Mouse (Mus musculus): ENCODE measurements around the gene Mtmr14. TPM values are rescaled to one million over a fixed set of nuclear protein-coding genes. Genes with fewer than 3 reads are reported as not detected.

Gene Mtmr14
- total RNA-seq, 4 experiments from 2014 or later, result 19.6 to 24.8 (median 23.1) TPM

GRCm38 (mm10) chr6:113281676-113282075, 44.0 kb downstream of the Mtmr14 start:
- no peak for DNase-seq

DNA sequence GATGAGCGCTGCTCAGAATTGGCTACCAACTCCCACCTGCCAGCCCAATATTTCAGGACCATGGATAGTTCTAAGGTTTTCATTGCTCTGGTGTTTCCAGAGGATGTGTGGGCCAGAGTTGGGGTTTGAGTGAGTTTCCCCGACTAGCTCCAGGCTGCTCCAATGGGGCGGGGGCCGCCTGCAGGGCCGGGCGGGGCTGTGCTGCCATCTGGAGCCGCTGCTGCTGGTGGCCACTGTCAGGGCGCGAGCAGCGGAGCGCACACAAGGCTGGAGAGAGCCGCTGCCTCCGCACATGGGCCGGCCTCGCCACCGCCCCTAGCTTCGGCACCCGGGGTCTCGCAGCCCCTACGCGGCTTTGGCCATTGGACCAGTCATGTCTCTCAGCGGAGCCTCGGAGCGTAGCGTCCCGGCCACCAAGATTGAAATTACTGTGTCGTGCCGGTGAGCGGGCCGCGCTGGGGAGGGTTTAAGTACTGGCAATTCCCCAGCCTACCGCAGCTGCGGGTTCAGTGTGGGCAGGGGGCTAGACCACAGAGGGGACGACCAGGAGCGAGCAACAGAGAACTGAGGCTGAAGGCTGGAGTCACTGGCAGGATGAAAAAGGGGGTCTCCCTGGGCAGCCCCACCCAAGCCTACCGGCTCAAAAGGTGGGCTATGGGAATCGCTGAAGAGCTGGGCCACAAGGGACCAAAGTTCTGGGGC, 44.6 kb downstream of the Mtmr14 start, which contains the start of gene Cpne9:
TSS of gene Cpne9 (plus strand) at position 207 of the 702 bp plus-strand sequence.
- no peak for DNase-seq

DNA sequence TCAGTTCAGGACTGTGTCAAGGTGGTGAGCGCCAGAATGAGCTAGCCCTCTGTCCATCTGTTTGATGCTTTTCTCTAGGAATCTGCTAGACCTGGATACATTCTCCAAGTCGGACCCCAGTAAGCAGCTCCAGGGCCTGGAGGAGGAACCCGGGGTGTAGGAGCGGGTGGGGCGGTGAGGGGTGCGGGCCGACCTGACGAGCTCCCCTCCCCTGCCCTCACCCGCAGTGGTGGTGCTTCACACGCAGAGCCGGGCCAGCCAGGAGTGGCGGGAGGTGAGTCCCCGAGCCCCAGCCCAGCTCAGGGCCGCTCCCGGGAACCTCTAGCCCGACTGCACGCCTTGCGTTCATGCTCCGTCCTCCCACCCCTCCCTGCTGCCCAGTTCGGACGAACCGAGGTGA, 45.3 kb downstream of the Mtmr14 start:
- no peak for DNase-seq

DNA sequence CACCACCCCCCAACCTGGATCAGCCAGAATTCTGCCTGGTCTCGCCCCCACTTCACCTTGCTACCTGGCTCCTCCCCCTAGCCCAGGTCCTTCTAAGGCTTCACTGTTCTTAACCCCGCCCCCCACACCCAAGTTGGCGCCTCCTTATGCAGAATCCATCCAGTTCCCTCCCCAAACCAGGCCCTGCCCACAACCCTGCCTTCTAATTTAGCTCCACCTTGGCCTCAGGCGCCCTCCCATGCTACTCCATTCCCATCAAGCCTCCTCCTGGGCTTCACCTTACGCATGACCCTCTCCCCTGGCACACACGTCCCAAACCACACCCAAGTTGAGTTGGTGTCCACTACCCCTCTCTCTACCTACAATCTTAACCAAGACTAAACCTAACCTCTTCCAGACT, 45.9 kb downstream of the Mtmr14 start:
- no peak for DNase-seq

DNA sequence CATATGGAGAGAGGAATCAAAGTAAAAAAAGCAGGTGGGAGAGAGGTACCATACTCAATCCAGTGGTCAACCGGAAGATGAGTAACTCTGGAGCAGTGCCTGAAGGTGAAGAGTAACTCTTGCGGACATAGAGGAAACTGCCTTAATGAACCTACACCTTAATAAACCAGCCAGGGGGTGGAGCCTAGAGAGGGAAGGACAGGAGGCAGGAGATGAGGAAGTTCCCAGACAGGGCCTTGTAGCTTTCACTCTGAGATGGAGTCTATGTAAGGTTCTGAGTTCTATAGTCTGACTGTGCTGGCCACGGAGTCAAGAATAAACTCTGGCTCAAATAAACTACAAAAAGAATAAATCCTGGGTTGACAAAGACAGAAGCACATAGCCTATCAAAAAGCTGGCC, 47.3 kb downstream of the Mtmr14 start:
- no peak for DNase-seq

- no peak for DNase-seq
Measured at GRCm38 (mm10) chr6:113286316-113286715, 48.7 kb downstream of the Mtmr14 start.

DNA sequence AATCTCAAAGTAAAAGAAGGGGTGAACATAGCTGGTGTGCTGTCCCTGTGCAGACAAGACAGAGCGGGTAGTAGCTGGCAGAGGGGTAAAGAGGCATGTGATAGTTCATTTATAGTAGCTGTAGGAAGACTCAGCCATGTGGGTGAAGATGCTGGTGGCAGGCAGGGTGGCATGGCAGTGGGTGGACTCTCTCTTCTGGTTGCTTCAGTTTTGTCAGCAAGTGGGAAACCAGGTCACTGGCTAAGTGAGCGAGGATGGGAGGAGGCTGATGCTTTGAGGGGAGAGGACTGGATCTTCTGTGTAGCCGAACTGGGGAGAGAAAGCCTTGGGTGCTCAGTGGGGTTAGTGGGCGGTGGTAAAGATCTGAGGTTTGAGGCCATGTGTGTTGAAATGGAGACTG, 49.6 kb downstream of the Mtmr14 start:
- DNase-seq, result no peak

DNA sequence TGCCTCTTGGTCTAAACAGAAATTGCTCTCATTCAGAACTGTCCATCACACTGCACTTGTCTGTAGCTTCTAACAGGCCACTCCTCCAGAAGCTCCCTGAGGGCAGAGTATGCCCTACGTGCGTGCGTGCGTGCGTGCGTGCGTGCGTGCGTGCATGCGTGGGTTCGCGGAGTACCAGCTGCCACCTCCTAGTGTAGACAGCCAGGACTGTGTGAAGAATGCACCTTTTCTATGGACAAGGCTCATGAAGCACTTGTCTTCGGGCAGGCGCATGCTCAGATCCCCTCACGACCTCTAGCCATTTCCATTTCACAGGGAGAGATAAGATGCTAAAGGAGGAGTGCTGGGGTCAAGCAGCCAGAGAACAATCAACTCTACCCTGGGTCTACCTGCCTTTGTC, 51.7 kb downstream of the Mtmr14 start:
- no peak for DNase-seq

- DNase-seq, result no peak
Measured at GRCm38 (mm10) chr6:113290346-113290745, 52.7 kb downstream of the Mtmr14 start.

DNA sequence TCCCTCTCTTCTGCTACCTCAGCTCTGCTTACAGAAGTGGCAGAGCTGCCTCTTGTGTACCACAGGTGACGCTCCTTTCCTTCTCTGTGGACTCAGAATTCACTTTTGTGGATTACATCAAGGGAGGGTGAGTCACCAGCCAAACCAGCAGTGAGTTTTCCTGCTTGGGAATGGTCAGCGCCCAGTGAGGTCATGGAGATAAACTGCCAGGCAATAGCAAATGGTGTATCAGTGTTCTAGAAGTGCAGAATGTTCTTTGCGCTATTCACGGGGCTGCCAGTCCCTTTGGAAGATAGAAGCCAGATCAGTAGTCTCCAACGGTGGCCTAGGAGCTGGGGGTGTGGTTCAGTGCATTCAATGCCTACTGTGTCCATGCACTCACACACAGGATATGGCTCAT, 55.3 kb downstream of the Mtmr14 start:
- DNase-seq, result no peak

GRCm38 (mm10) chr6:113296046-113296445, 58.4 kb downstream of the Mtmr14 start:
- no peak for DNase-seq

- no peak for DNase-seq
Measured at GRCm38 (mm10) chr6:113296639-113297038, 59.0 kb downstream of the Mtmr14 start.

- DNase-seq, result no peak
Measured at GRCm38 (mm10) chr6:113301350-113301749, 63.7 kb downstream of the Mtmr14 start.

DNA sequence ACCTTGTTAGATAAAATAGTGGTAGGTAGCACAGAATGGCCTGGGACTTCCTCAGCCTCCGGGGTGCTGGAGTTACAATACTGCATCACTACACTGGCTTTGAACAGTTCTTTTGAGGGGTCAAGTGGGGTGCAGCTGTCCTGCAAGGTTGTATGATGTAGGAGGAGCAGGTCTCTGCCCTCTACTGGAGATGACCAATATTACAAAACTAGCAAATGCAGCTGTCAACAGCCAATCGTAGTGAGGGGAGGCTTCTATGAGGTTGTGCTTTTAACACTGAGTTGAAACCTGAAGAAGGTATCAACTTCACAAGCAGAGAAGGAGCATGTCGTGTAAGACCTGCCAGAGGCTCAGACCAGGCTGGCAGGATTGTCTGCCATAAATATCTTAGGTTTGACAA, 64.6 kb downstream of the Mtmr14 start:
- no peak for DNase-seq

GRCm38 (mm10) chr6:113306322-113306985, 68.8 kb downstream of the Mtmr14 start:
- DNase-seq, result peak; percentile 100

DNA sequence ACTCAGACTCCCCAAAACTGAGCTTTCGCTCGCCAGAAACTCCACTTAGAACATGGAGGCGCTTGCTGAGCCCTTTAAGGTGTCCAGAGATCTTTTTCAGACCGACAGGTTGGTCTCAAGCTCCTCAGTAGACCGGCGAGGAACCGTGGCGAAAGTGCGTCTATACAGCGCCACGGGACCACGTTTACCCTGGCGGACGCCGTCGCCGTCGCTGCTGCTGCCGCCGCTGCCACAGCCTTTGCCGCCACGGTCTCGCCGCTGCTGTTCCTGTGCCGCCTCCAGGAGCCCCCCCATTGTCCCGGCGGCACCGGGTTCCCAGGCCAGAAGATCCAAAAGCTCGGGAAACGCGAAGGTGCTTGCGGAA, 69.3 kb downstream of the Mtmr14 start, which contains the start of gene Brpf1:
TSS of gene Brpf1 (plus strand) at position 152 of the 364 bp plus-strand sequence.
- DNase-seq, result no peak

- DNase-seq, result peak; percentile 48
Measured at GRCm38 (mm10) chr6:113307481-113308121, 70.0 kb downstream of the Mtmr14 start.

DNA sequence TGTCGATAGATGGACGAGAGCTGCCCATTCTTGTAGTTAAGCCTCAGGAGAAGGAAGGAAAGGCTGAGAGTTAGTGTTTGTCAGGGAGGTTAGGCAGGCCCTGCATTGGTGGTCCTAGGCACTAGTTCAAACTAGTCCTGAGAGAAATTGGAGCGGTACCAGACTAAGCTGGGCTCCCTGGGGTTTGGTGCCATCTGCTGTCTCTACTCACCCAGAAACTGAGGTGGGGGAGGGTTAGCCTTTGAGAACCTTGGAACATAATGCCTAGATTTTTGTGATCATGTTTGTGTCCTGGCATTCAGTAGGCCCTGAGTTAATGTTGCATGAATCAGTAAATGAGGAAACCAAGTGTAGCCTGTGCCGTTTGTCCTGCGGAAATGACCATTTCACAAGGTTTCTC, 70.5 kb downstream of the Mtmr14 start:
- no peak for DNase-seq

- DNase-seq, result no peak
Measured at GRCm38 (mm10) chr6:113315972-113316371, 78.3 kb downstream of the Mtmr14 start.

GRCm38 (mm10) chr6:113326533-113327315, 89.1 kb downstream of the Mtmr14 start, which contains the start of gene Ogg1:
Gene Ogg1 (plus strand): TSS chr6:113326972.
- DNase-seq, result peak; percentile 99

GRCm38 (mm10) chr6:113329396-113329795, 91.8 kb downstream of the Mtmr14 start:
- DNase-seq, result no peak

DNA sequence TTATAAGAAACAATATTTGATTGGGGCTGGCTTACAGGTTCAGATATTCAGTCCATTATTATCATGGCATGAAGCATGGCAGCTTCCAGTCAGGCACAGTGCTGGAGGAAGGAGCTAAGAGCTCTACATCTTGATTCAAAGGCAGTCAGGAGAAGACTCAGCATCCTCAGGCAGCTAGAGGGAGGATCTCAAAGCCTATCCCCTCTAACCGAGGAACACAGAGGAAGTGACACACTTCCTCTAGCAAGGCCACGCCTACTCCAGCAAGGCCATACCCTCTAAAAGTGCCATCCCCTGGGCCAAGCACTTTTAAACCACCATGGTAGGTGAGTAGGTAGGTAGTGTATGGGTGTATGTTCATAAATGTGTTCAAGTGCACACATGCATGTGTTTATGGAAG, 92.9 kb downstream of the Mtmr14 start:
- no peak for DNase-seq

All from adrenal gland, adult 8-10 months (tissue).